Mouse (Mus musculus) liver, adult 2 months (tissue): ENCODE results near the gene Art4.

Experiments
- CTCF ChIP-seq: fragments of 200-500 bp; IDR thresholded peaks from 2 replicates; pipeline ENCODE4 v1.5.1; 2011; ENCODE audit warnings: low read depth, low read length, control low read depth
- POLR2A ChIP-seq: fragments of 200-500 bp; IDR thresholded peaks from 2 replicates; pipeline ENCODE4 v1.6.1; 2011; ENCODE audit warnings: low read length, control low read depth; ENCODE audit not compliant: insufficient read depth; ENCODE audit errors: extremely low read depth

- TF ChIP-seq CTCF: no peak
- no peak for TF ChIP-seq POLR2A
These were observed 52.7 kb downstream of the Art4 start for GRCm38 (mm10) chr6:136804705-136805408.
